Mouse (Mus musculus) fibroblast of lung, adult 2 months (primary cell): ENCODE results near the gene Ccr6.

Source experiments
- DNase-seq: peaks from one replicate; pipeline ENCODE4 v3.0.0-alpha.2; 2011; ENCODE audit warnings: low read depth

The Ccr6 gene

DNA sequence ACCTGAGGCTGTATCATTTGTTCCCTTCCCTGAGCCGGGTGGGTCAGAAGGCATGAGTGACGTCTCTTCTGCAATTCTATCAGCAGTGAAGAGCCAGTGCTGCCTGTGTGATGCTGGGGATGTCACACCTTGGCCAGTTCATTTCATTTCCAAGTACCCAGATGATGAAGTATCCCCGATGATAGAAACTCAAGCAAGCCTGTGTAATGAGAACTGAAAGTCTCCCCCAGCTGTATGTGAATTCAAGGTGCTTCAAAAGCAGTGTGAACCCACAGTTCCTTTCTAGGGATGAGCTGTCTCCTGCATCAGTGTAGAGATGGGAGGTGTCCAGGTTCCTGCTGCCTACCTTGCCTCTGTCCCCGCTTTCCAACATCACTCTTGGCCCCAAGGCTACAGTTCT lies 1.3 kb upstream of the Ccr6 start:
- DNase-seq = no peak

DNA sequence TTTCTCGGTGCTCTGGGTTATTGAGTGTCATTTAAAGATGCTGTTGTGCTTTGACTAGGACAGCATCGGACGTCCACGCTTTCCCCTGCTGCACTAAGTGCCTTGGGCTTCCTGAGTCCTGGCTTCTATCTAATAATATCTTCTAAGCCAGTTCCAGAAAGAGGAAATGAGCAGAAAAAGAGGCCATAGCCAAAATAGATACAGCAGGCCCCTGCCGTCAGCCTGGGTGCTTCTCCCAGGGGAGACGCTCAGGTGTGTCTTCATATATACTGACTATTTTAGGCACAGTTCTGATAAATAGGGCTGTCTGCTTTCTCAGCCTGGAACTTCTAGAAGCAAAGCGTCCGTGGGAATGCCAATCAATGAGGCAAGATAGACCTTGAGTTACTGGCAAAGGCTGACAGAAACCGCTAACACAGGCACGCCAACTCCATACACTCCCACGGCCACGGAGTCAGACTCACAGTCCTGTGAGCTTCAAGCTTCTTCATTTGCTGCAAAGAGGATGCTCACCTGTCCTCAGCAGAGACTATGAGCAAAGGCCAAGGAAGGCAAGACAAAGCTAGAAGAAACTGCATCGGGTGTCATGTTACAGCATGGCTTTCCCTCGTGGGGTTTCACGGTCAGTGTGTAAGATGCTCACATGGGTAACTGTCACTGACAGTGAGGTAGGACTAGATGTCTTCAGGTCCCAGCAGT lies 2.3 kb downstream of the Ccr6 start:
- no peak for DNase-seq

DNA sequence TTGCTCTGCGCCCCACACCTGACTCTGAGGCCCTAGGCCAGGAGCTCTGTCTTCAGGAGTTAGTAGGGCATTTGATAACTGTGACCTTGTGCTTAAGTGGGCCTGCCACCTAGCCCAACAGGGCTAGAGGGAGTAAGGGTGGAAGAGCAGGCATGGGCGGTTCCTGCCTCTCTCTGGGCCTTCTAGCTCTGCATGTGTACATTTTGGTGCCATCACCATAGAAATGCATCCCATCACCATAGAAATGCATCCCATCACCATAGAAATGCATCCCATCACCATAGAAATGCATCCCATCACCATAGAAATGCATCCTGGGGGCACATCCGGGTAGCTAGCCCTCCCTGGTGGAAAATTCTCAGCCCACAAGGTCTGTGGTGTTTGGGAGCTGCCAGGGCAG lies 3.7 kb downstream of the Ccr6 start:
- DNase-seq = no peak

DNA sequence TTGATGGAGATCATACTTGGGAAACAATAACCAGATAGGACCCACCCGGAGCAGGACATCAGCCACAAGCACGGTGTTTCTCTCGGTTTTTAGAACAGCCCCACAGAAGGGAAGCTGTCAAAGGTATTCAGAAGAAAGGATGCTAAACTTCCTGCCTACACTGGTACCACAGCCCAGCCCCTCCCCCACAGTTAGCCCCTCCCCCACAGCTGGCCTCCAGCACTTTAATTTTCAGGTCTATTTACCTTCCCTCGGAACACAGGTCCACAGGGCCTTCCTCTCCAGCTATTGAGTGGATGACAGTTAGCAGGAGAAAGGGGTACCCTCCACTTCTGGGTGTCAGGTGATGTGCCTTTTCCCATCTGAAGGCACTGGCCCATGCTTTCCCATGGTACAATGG lies 4.7 kb downstream of the Ccr6 start:
- no peak for DNase-seq

DNA sequence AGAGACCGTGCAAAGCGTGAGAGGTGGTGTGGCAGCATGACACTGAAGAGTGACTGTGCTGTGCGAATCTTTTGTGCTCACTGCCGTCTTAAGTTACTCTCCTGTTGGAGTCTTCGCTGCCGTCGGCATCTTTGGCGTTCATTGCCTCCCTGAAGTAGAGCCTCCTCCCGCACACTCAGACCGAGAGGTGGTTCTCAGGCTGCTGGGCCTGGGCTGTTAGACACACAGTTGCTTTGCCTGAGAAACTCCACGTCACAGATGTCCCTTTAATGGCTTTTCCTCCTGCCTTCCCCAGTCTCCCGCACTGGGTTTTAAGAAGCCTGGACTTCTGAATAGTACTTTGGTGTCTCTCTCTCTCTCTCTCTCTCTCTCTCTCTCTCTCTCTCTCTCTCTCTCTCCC lies 5.8 kb downstream of the Ccr6 start:
- no peak for DNase-seq

DNA sequence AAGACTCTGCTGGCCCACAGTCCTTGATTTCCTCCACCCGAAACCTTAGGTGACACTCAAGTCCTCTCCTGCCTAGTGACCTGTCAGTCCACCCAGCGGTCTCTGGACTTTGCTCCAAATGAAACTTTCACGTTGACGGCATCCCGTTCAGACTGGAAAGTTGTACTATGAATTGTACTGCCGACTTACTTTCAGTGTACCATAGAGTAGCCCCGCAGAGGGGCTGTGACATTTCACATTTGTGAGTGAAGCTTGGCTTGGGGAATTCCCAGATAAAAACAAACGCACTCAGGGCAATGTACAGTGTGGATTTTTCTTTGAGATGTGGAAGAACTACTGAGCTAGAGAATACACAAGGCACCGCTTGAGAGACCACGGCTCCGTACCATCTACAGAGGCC lies 6.3 kb downstream of the Ccr6 start:
- no peak for DNase-seq

DNA sequence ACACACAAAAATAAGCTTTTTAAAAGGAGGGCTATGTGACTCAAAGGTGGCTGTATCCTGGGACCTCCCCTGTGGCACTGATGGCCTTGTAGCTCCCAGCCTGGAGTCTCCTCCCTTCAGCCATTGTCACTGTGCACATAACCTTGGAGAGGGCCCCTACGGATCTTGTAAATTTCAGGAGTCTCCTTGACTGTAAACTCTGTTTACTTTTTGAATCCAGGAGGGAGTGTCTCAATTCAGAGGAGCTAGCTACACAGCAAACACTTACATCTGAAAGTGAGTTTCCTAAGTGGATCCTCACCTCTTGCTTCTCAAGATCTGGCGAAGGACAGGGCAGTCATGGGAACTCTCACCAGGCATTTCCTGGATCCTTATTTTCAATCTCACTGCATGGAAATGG lies 8.3 kb downstream of the Ccr6 start:
- no peak for DNase-seq

DNA sequence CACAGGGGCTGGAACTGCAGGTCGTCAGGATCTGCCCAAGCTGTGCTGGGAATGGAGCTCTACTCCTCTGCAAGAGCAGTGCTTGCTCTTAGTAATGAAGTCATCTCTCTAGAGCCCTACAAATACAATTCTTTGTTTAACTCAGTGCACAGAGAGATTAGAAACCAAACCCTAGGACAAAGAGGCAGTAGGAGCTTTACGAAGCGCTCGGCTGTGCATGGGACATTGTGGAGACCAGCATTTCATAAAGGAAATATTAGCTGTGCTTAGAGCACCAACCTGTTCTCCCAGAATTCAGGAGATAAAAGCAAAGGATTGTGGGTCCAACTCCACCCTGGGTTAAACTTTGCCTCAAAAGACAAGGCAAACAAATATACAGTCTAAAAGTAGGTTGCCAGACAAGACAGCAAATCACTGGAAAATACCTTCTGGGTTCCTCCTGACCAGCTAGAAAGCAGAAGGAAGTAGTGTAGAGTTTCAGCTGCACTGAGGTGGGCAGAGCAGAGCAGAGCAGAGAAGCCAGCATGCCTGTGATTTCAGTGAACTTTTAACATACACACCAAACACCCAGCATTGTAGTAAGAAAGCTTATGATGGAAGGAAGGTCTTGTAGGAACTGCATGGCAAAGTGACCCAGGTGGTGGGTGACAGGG lies 10.4 kb downstream of the Ccr6 start:
- no peak for DNase-seq

DNA sequence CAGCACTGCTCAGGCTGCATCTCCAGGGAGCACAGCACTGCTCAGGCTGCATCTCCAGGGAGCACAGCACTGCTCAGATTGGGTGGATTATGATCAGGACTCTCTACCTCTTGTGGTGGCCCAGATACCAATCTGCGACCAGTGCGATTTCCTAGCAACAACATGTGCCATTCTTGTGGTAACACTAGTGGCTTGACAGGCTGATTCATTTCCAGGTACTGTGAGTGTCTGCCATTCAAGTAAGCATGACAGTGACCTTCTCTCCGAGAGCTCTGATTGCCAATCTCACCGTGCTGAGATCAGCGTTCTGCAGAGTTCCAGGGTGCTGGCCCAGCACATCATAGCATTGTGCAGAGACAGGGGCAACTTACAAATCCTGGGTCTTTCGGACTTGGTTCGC lies 15.9 kb downstream of the Ccr6 start:
- no peak for DNase-seq

DNA sequence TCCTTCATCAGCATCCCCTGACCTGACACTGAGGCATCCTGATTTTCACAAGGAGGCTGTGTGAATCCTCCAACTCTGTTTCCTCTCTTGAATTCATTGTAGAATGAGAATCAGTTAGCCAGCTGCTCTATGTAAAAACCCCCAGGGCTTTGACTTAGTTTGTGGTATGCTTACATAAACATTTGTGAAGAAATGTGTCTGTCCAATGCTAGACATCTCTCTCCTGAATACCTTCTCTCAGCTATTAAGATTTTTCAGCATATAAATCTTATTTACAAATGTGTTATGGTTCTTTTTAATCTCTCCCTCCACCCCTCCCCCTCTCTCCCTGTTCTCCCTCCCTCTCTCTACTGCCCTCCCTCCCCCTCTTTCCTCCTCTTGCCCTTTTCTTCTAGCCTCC lies 18.4 kb downstream of the Ccr6 start:
- no peak for DNase-seq

DNA sequence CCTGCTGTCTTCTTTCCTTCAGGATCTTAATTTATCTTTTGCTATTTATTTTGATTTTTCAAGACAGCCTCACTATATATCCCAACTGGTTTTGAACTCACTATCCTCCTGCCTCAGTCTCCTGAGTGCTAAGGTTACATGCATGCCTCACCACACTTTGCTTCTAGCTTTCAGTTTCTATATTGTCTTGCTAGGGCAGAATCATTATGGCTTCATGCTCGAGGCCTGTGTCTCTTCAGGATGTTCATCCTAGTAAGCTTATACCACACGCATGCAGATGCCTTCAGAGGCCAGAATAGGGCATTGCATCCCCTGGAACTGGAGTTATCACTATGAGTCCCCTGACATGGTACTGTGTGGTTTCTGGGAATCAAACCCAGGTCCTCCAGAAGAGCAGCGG lies 19.1 kb downstream of the Ccr6 start:
- no peak for DNase-seq

DNA sequence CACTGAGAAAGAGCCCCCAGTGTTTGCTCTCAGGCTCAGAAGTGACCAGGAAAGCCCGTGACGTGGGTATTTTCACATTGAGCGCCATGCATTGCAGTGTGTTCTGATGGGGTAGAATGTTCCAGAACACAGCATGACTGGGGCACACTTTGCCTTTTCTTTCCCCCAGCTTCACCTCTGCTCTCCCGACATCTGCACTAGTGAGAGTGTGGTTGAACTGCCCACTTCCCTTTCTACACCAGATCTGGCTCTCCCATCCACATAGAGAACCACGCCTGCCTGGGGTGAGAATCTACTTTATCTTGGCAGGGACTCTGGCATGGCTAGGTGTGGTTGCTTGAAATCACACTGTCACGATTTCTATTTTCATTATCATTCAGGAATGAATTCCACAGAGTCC lies 19.7 kb downstream of the Ccr6 start:
- DNase-seq = no peak

DNA sequence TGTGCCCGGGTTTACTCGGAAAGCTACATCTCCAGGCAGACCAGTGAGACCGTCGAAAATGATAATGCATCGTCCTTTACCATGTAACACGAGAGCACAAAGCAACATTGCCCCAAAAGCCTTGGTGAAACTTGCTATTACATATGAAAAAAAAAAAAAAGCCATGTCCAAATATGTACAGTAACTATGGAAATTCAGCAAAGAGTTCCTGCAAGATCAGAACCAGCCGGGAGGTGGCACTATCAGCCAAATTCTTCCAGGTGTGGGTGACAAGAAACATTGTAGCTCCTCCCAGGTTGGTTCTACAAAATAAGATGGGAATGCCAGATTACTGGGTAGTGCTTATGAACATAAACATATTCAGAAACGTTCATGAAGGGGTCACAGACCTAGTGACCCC lies 21.1 kb downstream of the Ccr6 start:
- peak; percentile 10 for DNase-seq

DNA sequence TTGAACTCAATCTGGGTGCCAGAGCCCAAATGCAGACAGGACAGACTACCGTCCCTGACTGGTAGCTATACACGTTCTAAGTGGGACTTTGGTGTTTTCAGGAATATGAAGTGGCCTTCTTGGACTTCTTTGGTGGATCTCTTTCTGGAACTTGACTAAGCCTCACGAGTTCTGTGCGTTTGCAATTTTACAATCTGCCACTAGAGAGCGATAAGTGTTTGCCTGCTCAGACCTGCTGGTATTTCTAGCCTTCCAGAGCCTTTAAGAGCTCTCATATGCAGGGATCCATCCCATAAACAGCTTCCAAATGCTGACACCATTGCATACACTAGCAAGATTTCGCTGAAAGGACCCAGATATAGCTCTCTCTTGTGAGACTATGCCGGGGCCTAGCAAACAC lies 28.8 kb downstream of the Ccr6 start:
- DNase-seq = peak; percentile 54

DNA sequence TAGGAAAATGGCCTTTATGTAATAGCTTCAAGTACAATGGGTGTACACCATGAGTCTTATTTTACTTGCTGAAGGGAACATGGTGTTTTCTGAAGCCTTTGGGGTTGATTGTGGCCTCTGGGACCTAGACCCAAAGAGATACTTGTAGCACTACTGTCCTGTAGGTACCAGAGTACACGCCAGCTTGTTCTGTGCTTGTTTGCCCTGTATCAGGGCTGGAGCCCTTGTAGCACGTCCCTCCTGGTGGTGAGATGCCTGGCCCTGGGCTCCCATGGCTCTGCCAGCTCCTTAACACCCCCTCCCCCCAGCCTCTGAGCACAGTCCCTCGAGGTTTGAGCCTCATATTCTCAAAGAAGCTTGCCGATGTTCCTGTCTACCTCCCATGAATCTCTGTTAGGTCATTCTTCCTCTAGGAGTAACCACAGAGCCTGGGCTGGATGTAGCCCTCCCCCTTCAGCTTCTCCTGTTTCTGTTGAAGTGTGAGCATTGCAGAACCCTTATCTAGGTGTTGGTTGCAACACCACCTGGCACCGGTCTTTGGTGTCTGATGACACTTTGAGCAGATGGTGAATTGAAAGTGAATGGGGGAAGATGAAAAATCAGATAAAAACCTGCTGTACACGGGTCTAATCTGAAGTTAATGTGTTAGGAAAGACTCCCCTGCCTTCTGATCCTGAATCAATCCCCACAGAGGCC lies 36.4 kb downstream of the Ccr6 start:
- no peak for DNase-seq

DNA sequence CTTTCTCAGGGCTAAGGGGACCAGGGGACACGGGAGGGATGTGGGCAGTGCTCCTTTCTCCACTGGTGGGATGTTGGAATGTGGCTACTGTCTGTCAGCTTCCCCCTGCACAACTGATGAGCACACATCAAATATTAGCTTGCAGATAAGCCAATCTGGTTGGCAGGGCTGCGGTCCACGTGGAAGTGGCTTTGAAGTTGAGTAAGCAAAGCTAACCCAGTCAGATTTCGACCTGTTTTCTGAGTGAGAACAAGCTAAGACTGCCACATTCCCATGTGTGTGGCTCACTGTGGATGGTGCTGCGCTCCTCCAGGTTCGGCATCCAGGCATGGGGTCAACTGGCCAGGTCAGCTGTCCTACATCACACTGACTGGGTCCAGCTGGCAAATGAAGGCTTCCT lies 37.1 kb downstream of the Ccr6 start:
- no peak for DNase-seq

DNA sequence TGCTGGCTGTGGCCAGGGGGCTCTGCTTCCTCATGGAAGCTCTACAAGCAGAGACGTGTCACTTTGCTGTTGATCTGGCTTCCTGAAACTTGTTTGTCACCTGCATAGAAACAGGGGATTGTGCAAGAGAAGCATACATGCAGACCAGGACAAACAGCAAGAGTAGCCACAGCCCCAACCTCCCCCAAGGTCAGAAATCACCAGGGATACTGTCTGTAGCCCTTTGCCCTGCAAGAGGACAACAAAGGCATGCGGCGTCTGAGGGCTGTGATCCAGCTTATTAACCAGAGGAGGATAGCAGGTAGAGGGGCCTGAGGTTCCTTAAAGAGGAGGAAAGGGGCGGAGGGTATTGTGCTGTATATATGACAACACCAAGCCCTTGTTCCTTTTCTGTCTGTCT lies 40.2 kb downstream of the Ccr6 start:
- no peak for DNase-seq

DNA sequence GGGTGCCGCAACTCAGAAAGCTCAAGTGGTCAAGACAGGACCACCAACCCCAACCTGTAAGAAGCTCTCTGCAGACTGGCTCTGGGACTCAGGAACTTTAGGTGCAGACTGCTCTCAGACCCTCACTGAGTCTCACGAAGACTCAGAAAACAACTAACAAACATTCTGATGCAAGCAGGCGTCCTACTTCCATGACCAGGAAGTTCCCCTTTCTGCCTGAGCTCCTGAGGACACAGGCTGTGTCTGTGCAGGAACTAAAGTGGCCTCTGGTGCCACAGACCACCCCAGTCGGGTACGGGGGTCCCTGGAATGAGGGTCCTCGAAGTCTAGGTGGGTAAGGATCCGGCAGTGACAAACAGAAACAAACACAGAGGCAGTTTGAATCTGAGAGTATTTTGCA lies 40.8 kb downstream of the Ccr6 start:
- no peak for DNase-seq

DNA sequence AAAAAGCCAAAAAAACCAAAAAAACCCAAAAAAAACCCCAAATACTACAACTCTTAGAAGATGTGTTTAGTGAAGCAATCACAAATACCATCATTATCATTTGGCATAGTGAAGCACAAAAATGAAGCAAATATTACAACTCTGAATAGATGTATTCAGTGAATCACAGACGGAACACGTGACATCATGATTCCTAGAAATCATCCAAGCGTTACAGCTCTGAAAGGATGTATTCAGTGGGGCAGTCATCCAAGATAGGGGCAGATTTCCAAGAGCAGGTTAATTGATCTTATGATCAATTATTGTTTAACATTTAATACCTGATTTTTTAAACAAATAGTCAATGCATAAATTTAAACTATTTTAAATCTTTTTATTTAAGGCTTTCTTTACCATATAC lies 41.4 kb downstream of the Ccr6 start:
- no peak for DNase-seq

DNA sequence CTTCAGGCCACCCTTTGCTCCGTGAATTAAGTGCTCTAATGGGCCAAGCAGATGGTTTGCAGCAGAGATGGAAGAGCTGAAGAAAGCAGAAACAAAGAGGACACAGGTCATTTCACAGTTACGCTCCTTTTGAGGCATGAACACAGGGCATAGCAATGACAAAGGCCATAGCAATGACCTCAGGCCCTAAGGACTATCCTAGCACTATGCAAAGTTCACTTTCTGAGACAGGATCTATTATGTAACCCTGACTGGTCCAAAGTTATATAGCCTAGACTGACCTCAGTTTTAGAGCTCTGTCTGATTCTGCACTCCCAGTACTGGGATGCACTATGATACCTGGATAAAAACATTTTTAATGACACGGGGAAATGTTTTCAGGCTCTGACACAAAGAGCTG lies 42.5 kb downstream of the Ccr6 start:
- DNase-seq = no peak

DNA sequence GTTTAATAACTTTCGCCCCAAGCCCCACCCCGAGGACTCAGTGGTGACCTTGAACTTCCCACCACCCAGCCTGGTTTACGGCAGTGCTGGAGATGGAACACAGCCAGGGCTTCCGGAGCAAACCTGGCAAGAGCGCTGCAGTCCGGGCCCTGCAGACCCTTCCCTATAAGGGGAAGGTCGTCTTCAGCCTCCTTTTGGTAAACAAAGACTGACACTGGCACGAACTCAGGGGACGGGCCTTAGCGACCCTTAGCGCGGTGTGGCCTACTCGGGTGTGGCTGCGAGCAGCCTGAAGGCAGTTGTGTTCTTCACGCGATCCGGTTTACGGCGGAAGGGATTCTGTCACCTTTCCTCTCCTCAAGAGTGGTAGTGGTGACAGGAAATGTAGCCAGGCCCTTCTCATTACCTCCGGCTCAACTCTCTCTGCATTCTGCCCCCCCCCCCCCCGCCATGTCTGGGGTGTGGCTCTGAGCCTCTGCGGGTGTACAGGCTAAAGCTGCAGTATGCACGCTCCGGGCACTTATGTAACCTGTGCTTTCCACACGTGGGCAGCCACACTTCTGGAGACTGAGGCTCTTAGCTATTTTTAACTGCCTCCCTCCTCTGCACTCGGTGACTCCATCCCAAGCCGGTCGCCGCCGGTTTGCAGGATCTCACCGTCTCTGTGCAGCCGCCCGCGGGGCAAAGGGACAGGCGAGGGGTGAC lies 47.1 kb downstream of the Ccr6 start, which contains the start of gene Mpc1:
Mpc1 (plus strand) TSS at position 84 of the 705 bp plus-strand sequence.
- DNase-seq = peak; percentile 48

DNA sequence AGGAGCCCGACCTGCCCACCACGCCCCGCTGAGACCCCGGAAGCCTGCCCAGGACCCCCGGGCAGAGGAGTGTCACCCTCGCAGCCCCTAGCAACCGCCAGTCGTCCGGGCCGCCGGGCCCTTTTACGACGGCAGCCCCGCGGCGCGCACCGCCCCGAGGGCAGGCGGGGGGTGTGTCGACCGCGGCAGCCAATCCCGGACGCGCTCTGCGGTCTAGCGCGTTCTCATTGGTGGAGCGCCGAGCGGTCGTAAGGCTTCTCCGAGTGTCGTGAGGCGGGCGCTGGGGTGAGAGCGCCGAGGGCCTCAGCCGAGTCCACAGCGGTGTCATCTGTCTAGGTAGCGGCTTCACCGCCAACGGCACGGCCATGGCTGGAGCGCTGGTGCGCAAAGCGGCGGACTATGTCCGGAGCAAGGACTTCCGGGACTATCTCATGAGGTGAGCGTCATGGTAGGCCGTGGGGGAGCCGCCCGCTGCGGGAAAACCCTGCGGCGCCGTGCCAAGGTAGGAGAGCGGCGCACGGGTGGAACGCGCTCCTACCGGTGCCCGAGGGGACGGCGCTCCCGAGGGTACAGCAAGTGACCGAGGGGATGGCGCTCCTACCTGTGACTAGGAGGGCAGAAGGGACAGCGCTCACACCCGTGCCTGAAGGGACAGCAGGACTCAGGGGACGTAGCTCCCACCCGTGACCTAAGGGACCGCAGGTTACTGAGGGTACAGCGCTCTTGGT lies 47.8 kb downstream of the Ccr6 start:
- peak; percentile 87 for DNase-seq
